Mouse (Mus musculus) kidney, adult 2 months (tissue): Measurements from ENCODE around the gene Pheta1.

Experiments
- CTCF ChIP-seq: fragments of 200-500 bp; conservative IDR thresholded peaks from 2 replicates; pipeline ENCODE4 v1.5.1; 2011; ENCODE audit warnings: low read depth, mild to moderate bottlenecking, control low read depth, low read length, moderate library complexity, mixed read lengths; ENCODE audit not compliant: insufficient read depth, insufficient read length
- POLR2A ChIP-seq: fragments of 200-500 bp; IDR thresholded peaks from one replicate; pipeline ENCODE4 v1.6.1; 2011; ENCODE audit warnings: low read depth, low read length, control low read depth

DNA sequence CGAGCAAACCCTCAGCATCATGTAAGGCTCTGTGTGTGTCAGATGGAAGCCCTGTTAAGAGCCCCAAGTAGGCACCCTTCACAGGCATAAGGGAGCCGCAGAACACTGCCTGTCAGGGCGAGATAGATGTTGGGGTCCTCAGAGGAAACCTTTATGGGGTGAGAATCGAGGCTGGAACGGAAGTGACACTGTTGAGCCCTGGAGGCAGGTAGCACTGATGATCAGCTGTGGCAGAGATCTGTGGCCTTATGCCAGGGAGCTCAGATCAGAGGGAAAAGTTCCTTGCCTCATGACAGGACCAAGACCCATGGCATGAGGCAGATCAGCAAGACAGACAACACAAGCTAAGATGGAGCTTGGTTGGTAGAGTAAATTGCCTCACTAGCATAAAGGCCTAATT lies 27.7 kb upstream of the Pheta1 start:
- TF ChIP-seq CTCF (no peak), POLR2A (no peak)
